26 mouse cellular contexts compared by ENCODE assay signal in genomic region chr17:86445900-86446299, GRCm38 (mm10). TPM values are rescaled to one million over a fixed set of nuclear protein-coding genes. Genes with fewer than 3 reads are reported as not detected.
"Had no signal": no experiment of that assay in that cellular context is flagged by ENCODE, and none has a peak within 500 bp of the region (broad histone marks: within the 10 kb centered on the region; RNA-seq: fewer than 3 reads in every experiment).

No protein-coding gene starts in this region.

- H3K27me3 ChIP-seq: limb, embryonic 12.5 days; limb, embryonic 15.5 days; midbrain, embryonic 12.5 days; midbrain, embryonic 15.5 days; neural tube, embryonic 12.5 days; neural tube, embryonic 15.5 days had no signal

- ATAC-seq: liver, postnatal 0 days had no signal

- H3K36me3 ChIP-seq: limb, embryonic 12.5 days; limb, embryonic 15.5 days; midbrain, embryonic 12.5 days; midbrain, embryonic 15.5 days; neural tube, embryonic 12.5 days; neural tube, embryonic 15.5 days had no signal

- H3K27ac ChIP-seq: limb, embryonic 12.5 days; liver, embryonic 14.5 days; midbrain, embryonic 12.5 days; midbrain, embryonic 15.5 days; neural tube, embryonic 12.5 days had no signal

- H3K9me3 ChIP-seq: limb, embryonic 12.5 days; limb, embryonic 15.5 days; midbrain, embryonic 15.5 days; neural tube, embryonic 12.5 days; neural tube, embryonic 15.5 days had no signal

- H3K9ac ChIP-seq: limb, embryonic 12.5 days; limb, embryonic 15.5 days; liver, embryonic 14.5 days; lung, embryonic 14.5 days; midbrain, embryonic 12.5 days; midbrain, embryonic 15.5 days; neural tube, embryonic 12.5 days; neural tube, embryonic 15.5 days had no signal

- H3K4me2 ChIP-seq: liver, embryonic 11.5 days; lung, embryonic 14.5 days; midbrain, embryonic 12.5 days; midbrain, embryonic 15.5 days; neural tube, embryonic 12.5 days; neural tube, embryonic 15.5 days had no signal

- DNase-seq: kidney, adult 9 months; kidney, postnatal 14 days; kidney, postnatal 4 days; layer of hippocampus, postnatal 36 days; left cerebral cortex, postnatal 4 days; liver, postnatal 0 days; lung, embryonic 14.5 days; right cerebral cortex, adult 18-20 months; right cerebral cortex, postnatal 14 days; right cerebral cortex, postnatal 4 days; thymus, adult 18-20 months; thymus, postnatal 36 days had no signal

- H3K4me3 ChIP-seq: left cerebral cortex, adult 2 months; limb, embryonic 12.5 days; limb, embryonic 15.5 days; midbrain, embryonic 12.5 days; midbrain, embryonic 15.5 days; neural tube, embryonic 12.5 days; neural tube, embryonic 15.5 days had no signal

RNA-seq across cellular contexts. Expression of gene Gm10309, which starts 59.1 kb away (rescaled TPM):
- total RNA-seq: layer of hippocampus, adult 8-10 months; layer of hippocampus, postnatal 10 days; layer of hippocampus, postnatal 36 days; left cerebral cortex, adult 2 months; left cerebral cortex, postnatal 10 days; left cerebral cortex, postnatal 4 days; megakaryocyte, adult 5-6 weeks had no signal
- polyA plus RNA-seq: macrophage had no signal
